Comparison of ENCODE assay signal across 26 mouse cellular contexts in the genomic region with DNA sequence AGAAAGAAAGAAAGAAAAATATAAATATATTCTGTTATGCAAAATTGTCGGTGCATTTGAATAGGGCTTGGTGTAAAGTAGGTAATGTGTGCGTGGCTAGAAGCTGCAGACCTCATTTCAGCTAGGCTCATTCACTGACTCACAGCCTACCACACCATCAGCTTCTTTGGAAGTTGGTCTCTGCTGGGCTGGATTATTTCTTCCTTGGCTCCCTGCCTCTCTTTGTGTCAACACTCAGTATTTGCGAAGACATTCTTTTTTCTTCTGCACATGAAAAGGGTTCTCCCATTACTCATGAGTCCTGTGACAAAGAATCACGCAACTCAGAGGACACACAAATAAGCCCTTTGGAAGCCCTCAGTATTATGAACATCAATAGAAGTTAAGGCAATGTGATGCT. TPM values are rescaled to one million over a fixed set of nuclear protein-coding genes. Genes with fewer than 3 reads are reported as not detected.
A peak's percentile ranks its signal among the peaks of the same experiment; 100 is the strongest.
DNase-seq lines count a peak whose midpoint lies in the region; ATAC-seq lines count a peak whose summit lies in the region.
"Had no signal": no experiment of that assay in that cellular context is flagged by ENCODE, and none has a peak within 500 bp of the region (broad histone marks: within the 10 kb centered on the region; RNA-seq: fewer than 3 reads in every experiment).

No protein-coding gene starts in this region.

- H3K4me2 ChIP-seq in lung, embryonic 15.5 days, result no peak overlapping the region
- H3K4me2 ChIP-seq: embryonic facial prominence, embryonic 13.5 days; forebrain, embryonic 12.5 days; hindbrain, embryonic 12.5 days; intestine, embryonic 15.5 days; midbrain, embryonic 11.5 days had no signal

- 50% methylated on average over 4 of the region's 4 CpGs for WGBS in lung, embryonic 15.5 days

- H3K36me3 ChIP-seq in lung, embryonic 15.5 days, result no peaks in the 10 kb centered on the region
- H3K36me3 ChIP-seq: embryonic facial prominence, embryonic 13.5 days; forebrain, embryonic 12.5 days; hindbrain, embryonic 12.5 days; intestine, embryonic 15.5 days had no signal

- H3K9ac ChIP-seq in lung, embryonic 15.5 days, result no peak overlapping the region
- H3K9ac ChIP-seq: embryonic facial prominence, embryonic 13.5 days; forebrain, embryonic 12.5 days; forebrain, postnatal 0 days; hindbrain, embryonic 12.5 days; intestine, embryonic 15.5 days; liver, postnatal 0 days had no signal

- no peaks in the 10 kb centered on the region for H3K27me3 ChIP-seq in lung, embryonic 15.5 days
- H3K27me3 ChIP-seq: embryonic facial prominence, embryonic 13.5 days; forebrain, embryonic 12.5 days; hindbrain, embryonic 12.5 days; intestine, embryonic 15.5 days had no signal

- peaks cover 4% of the 10 kb centered on the region for H3K4me1 ChIP-seq in lung, embryonic 15.5 days
- H3K4me1 ChIP-seq: forebrain, embryonic 12.5 days; hindbrain, embryonic 12.5 days; intestine, embryonic 15.5 days had no signal

- no peaks in the 10 kb centered on the region for H3K9me3 ChIP-seq in lung, embryonic 15.5 days
- H3K9me3 ChIP-seq: embryonic facial prominence, embryonic 13.5 days; forebrain, embryonic 12.5 days; hindbrain, embryonic 12.5 days; intestine, embryonic 15.5 days had no signal

- H3K4me3 ChIP-seq in lung, embryonic 15.5 days, result no peak overlapping the region
- H3K4me3 ChIP-seq: embryonic facial prominence, embryonic 13.5 days; erythroblast, embryonic 14.5 days; forebrain, embryonic 12.5 days; hindbrain, embryonic 12.5 days; intestine, embryonic 15.5 days had no signal

- H3K27ac ChIP-seq in lung, embryonic 15.5 days, result 0 out of 2 replicates have a peak overlapping the region, but pooled peaks have one; percentile 7
- H3K27ac ChIP-seq: embryonic facial prominence, embryonic 13.5 days; forebrain, embryonic 12.5 days; hindbrain, embryonic 12.5 days; hindbrain, postnatal 0 days; intestine, embryonic 15.5 days; kidney, postnatal 0 days had no signal

- peak; percentile 55; the same call in 1 of the 2 replicates for ATAC-seq in frontal cortex, adult (ENCODE audit: low TSS enrichment)
- no peak for ATAC-seq in lung, embryonic 15.5 days (ENCODE audit: borderline replicate concordance, extremely low read depth, low FRiP score, low TSS enrichment)
- ATAC-seq: forebrain, postnatal 0 days; hindbrain, postnatal 0 days; intestine, embryonic 15.5 days; liver, postnatal 0 days; midbrain, embryonic 16.5 days had no signal

- DNase-seq in frontal cortex, postnatal 36 days (ENCODE audit: low spot score in 2 of 2), result no peak
- DNase-seq in lung, adult 18-20 months, result no peak
- DNase-seq in 3134 (ENCODE audit: extremely low read depth, insufficient read length, low spot score) (peak; percentile 42), adipocyte (ENCODE audit: low spot score) (peak; percentile 61)
- no peak for DNase-seq in right cerebral cortex, adult 18-20 months
- DNase-seq in thymus, adult 18-20 months, result no peak
- DNase-seq: adrenal gland, postnatal 10 days; cerebellum, postnatal 10 days; forebrain, postnatal 0 days; gastrocnemius, postnatal 14 days; kidney, adult 8-10 months; layer of hippocampus, adult 9-11 months; liver; liver, postnatal 0 days; spleen, adult 18-20 months had no signal

RNA-seq across cellular contexts. Expression of a gene that starts 37.8 kb away (rescaled TPM):
- 7.9 and 8.7 TPM in 2 replicates for polyA plus RNA-seq in lung, embryonic 15.5 days (2015; fragmentation: Nextera tagmentation; extraction: Ambion mirVana)
- polyA plus RNA-seq: erythroblast, embryonic 14.5 days had no signal

Comparison
In these comparisons a context has a peak if more than half of its experiments do, and no peak if none do; other contexts are left out.
1. DNase-seq: peak in 3134 (single experiment) and adipocyte (single experiment); none in frontal cortex, postnatal 36 days (0 of 2), lung, adult 18-20 months (0 of 2), right cerebral cortex, adult 18-20 months (single experiment) and thymus, adult 18-20 months (0 of 2).